Mouse (Mus musculus): ENCODE measurements around the gene Scn2a. TPM values are rescaled to one million over a fixed set of nuclear protein-coding genes. Genes with fewer than 3 reads are reported as not detected.
"Not testable (repeated sequence)": the region's sequence is repeated elsewhere in the genome, so short reads cannot be mapped to it uniquely, and the experiment has no call there.

Gene Scn2a
- polyA plus RNA-seq, 1 experiment from 2014 or later: 76.8 TPM

DNA sequence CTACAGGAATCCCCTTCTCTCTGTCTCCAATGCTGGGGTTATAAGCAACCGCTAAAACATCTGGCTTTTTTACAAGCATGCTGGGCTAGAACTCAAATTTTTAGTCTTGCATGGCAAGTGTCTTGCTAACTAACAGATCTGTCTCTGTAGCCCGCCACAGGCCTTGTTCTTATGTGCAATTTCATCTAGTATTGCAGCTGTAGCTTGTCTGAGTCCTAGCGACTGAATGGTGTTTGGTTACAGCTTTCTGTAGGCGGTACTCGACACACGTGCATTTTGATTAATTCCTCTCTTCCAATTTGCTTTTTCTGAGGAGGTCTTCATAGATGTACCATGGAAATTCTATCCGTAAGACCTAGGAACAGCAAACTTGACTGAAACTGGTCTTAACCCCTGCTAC, 161.9 kb downstream of the Scn2a start:
- no peak overlapping the region for H3K9ac ChIP-seq (replicated peaks; ENCODE audit: low read depth, low read length)
- WGBS: 75% methylated on average over 7 of the region's 7 CpGs
- no peak overlapping the region for H3K4me2 ChIP-seq (ENCODE audit: low read depth, low read length)
- H3K27ac ChIP-seq (ENCODE audit: low read depth, low read length): no peak overlapping the region
- H3K36me3 ChIP-seq (ENCODE audit: control insufficient read depth, insufficient read depth, low read length): no peaks in the 10 kb centered on the region
- ATAC-seq (ENCODE audit: low read depth): no peak
- no peak overlapping the region for H3K4me3 ChIP-seq (ENCODE audit: low read depth, low read length)
- H3K27me3 ChIP-seq (ENCODE audit: control insufficient read depth, insufficient read depth, low read length): no peaks in the 10 kb centered on the region
- no peaks in the 10 kb centered on the region for H3K9me3 ChIP-seq (ENCODE audit: control insufficient read depth, low read length)
- no peaks in the 10 kb centered on the region for H3K4me1 ChIP-seq (ENCODE audit: control insufficient read depth, insufficient read depth, low read length)

DNA sequence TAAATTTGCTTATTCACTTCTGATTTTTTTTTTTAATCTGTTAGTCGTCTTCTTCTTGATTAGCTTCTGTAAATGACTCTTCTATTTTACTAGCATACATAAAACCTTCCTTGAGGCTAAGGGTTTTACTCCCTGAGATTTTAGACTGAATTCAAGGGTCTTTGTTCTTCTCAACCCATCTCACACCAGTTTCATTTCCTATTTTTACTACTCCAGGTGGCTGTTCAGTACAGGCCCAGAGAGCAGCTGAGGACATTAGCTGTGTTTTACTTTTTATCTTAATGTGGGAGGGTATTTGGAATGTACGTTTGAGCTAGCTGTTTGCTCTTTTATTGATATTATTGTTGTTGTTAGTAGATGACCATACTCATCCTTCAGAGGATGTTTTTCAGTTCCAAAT, 162.8 kb downstream of the Scn2a start:
- WGBS: 78% methylated on average over 2 of the region's 2 CpGs

DNA sequence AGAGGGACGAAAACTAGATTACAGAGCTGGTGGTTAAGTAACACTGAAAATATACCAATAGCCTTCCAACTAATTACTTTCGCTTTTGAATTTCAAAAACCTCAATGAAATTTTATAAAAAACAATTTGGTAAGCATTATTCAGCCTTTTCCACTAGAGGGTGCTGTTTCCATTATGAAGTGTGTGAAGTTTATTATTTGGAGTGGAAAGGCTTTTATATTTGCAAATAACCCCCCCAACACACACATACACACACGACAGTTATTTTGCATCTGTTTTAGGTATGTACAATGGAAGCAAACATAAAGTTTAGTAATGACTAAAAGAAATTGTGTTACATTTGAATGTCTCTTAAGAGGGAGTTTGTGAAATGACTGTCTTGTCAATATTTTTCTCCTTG, 171.9 kb downstream of the Scn2a start:
- Histone ChIP-seq H3K4me3 (ENCODE audit: low read depth, low read length) (no peak overlapping the region), H3K27me3 (ENCODE audit: control insufficient read depth, insufficient read depth, low read length) (no peaks in the 10 kb centered on the region), H3K27ac (ENCODE audit: low read depth, low read length) (no peak overlapping the region), H3K4me1 (ENCODE audit: control insufficient read depth, insufficient read depth, low read length) (no peaks in the 10 kb centered on the region), H3K4me2 (ENCODE audit: low read depth, low read length) (no peak overlapping the region), H3K9me3 (ENCODE audit: control insufficient read depth, low read length) (no peaks in the 10 kb centered on the region), H3K9ac (replicated peaks; ENCODE audit: low read depth, low read length) (no peak overlapping the region), H3K36me3 (ENCODE audit: control insufficient read depth, insufficient read depth, low read length) (no peaks in the 10 kb centered on the region)
- 28% methylated on average over 3 of the region's 3 CpGs for WGBS
- no peak for ATAC-seq (ENCODE audit: low read depth)

More for the DNA sequence above, 162.8 kb downstream of the Scn2a start:
- Histone ChIP-seq H3K9me3 (ENCODE audit: control insufficient read depth, low read length) (no peaks in the 10 kb centered on the region), H3K27ac (ENCODE audit: low read depth, low read length) (no peak overlapping the region), H3K4me3 (ENCODE audit: low read depth, low read length) (no peak overlapping the region), H3K27me3 (ENCODE audit: control insufficient read depth, insufficient read depth, low read length) (no peaks in the 10 kb centered on the region), H3K4me1 (ENCODE audit: control insufficient read depth, insufficient read depth, low read length) (no peaks in the 10 kb centered on the region), H3K36me3 (ENCODE audit: control insufficient read depth, insufficient read depth, low read length) (no peaks in the 10 kb centered on the region), H3K9ac (replicated peaks; ENCODE audit: low read depth, low read length) (no peak overlapping the region), H3K4me2 (ENCODE audit: low read depth, low read length) (no peak overlapping the region)
- ATAC-seq (ENCODE audit: low read depth): no peak

DNA sequence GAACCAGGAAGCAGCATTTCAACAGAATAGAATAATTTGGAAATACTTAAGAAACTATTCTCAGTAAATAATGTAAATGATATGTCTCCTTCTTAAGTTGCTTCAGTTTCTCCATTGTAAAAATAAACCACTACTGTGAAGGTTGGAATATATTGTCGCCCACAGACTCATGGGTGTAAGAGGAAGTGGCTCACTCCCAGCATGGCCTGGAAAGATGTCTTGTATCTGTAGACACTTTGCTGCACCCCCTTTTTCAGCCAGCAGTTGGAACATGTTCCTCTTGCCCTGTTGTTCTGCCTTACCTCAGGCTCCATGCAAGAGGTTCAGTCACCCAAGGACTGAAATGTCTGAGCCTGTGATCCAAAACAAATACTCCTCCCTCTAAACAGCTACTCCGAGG, 173.0 kb downstream of the Scn2a start:
- H3K4me1 ChIP-seq (ENCODE audit: control insufficient read depth, insufficient read depth, low read length): no peaks in the 10 kb centered on the region
- H3K9me3 ChIP-seq (ENCODE audit: control insufficient read depth, low read length): no peaks in the 10 kb centered on the region
- ATAC-seq (ENCODE audit: low read depth): no peak
- no peak overlapping the region for H3K9ac ChIP-seq (replicated peaks; ENCODE audit: low read depth, low read length)
- 87% methylated on average over 2 of the region's 2 CpGs for WGBS
- H3K36me3 ChIP-seq (ENCODE audit: control insufficient read depth, insufficient read depth, low read length): no peaks in the 10 kb centered on the region
- no peaks in the 10 kb centered on the region for H3K27me3 ChIP-seq (ENCODE audit: control insufficient read depth, insufficient read depth, low read length)
- H3K27ac ChIP-seq (ENCODE audit: low read depth, low read length): no peak overlapping the region
- H3K4me3 ChIP-seq (ENCODE audit: low read depth, low read length): no peak overlapping the region
- H3K4me2 ChIP-seq (ENCODE audit: low read depth, low read length): no peak overlapping the region

DNA sequence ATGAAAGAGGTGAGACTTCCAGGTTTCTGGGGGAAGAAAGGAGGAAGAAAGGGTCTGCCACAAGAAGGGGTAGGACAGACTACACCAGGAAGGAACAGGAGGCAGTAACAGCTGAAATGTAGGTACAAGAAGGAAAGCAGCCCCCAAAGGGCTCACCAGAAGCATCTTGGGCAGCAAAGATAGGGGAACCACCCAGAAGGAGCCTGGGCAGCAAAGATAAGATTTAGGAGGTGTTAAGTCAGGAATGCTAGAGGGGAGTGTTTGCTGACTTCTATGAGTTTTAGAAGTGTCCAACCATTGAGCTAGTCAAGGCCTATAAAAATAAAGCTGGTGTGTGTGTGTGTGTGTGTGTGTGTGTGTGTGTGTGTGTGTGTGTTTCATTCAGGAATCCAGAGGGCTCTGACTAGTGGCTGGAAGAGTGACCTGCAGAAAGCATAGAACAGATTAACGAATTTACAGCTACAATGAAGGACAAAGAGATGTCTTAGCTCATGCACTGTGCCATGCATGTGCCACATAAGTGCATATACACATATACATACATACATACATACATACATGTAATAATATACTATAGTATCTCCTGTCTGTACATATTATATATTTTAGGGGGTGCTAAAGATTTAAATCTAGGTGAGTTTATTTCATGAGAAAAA, 180.6 kb downstream of the Scn2a start:
- ATAC-seq (ENCODE audit: low read depth): no peak
- Histone ChIP-seq H3K4me2 (ENCODE audit: low read depth, low read length) (no peak overlapping the region), H3K9me3 (ENCODE audit: control insufficient read depth, low read length) (no peaks in the 10 kb centered on the region), H3K9ac (replicated peaks; ENCODE audit: low read depth, low read length) (no peak overlapping the region), H3K36me3 (ENCODE audit: control insufficient read depth, insufficient read depth, low read length) (no peaks in the 10 kb centered on the region), H3K4me3 (ENCODE audit: low read depth, low read length) (no peak overlapping the region), H3K27me3 (ENCODE audit: control insufficient read depth, insufficient read depth, low read length) (no peaks in the 10 kb centered on the region), H3K27ac (ENCODE audit: low read depth, low read length) (no peak overlapping the region), H3K4me1 (ENCODE audit: control insufficient read depth, insufficient read depth, low read length) (no peaks in the 10 kb centered on the region)
- 95% methylated on average over 1 of the region's 1 CpGs for WGBS

DNA sequence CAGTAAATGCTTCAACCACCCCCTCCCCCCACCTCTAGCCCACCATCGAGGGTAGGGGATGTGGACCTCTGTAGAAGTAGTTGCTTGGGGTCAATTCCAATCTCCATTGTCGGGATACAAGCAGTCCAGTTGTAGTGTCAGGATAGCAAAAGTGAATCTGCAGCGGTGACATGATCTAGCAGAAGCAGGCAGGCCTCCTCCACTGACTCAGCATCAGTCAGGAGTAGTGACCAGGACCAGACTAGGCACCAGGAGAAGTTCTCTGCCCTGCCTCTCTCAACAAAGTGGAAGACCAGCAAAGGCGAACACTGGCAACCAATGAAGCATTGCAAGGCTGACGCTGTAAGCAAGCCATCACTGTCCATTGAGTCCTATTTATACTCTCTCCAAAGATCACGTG, 186.0 kb downstream of the Scn2a start:
- no peak for ATAC-seq (ENCODE audit: low read depth)
- H3K4me3 ChIP-seq (ENCODE audit: low read depth, low read length): no peak overlapping the region
- H3K9ac ChIP-seq (replicated peaks; ENCODE audit: low read depth, low read length): no peak overlapping the region
- H3K27me3 ChIP-seq (ENCODE audit: control insufficient read depth, insufficient read depth, low read length): no peaks in the 10 kb centered on the region
- no peaks in the 10 kb centered on the region for H3K4me1 ChIP-seq (ENCODE audit: control insufficient read depth, insufficient read depth, low read length)
- H3K36me3 ChIP-seq (ENCODE audit: control insufficient read depth, insufficient read depth, low read length): no peaks in the 10 kb centered on the region
- no peak overlapping the region for H3K4me2 ChIP-seq (ENCODE audit: low read depth, low read length)
- H3K27ac ChIP-seq (ENCODE audit: low read depth, low read length): no peak overlapping the region
- no peaks in the 10 kb centered on the region for H3K9me3 ChIP-seq (ENCODE audit: control insufficient read depth, low read length)
- WGBS: 91% methylated on average over 6 of the region's 6 CpGs

DNA sequence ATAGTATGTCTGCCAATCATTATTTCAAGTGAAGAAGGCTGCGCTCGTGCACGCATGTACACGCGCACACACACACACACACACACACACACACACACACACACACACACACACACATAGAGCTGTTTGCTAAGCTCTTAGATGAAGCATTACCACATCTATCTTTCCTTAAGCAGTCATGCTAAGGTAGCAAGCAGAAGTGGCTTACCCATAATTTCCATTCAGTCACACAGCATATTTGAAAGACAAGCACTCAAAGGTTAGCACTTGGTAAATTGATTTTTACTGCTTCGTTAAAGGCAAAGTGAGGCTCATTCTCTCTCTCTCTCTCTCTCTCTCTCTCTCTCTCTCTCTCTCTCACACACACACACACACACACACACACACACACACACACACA, 190.6 kb downstream of the Scn2a start:
- not testable (repeated sequence) for H3K4me3 ChIP-seq (ENCODE audit: low read depth, low read length); H3K27me3 ChIP-seq (ENCODE audit: control insufficient read depth, insufficient read depth, low read length); H3K4me2 ChIP-seq (ENCODE audit: low read depth, low read length); H3K9ac ChIP-seq (replicated peaks; ENCODE audit: low read depth, low read length); H3K9me3 ChIP-seq (ENCODE audit: control insufficient read depth, low read length); H3K4me1 ChIP-seq (ENCODE audit: control insufficient read depth, insufficient read depth, low read length); ATAC-seq (ENCODE audit: low read depth); H3K36me3 ChIP-seq (ENCODE audit: control insufficient read depth, insufficient read depth, low read length); H3K27ac ChIP-seq (ENCODE audit: low read depth, low read length)
- 87% methylated on average over 6 of the region's 6 CpGs for WGBS

Other genes with a start within 250 kb of the Scn2a start
- gene Scn3a, start 53.1 kb upstream of the Scn2a start, polyA plus RNA-seq (2014; fragmentation: Nextera tagmentation; extraction: Ambion mirVana): 70.3 and 74.0 TPM in 2 replicates
- 59.6 and 96.7 TPM in 2 replicates for gene Csrnp3, start 225.0 kb downstream of the Scn2a start, polyA plus RNA-seq (2014; fragmentation: Nextera tagmentation; extraction: Ambion mirVana)